Mouse (Mus musculus) left cerebral cortex, adult 11 months (tissue): Measurements from ENCODE around the gene Tnr.

Experiments
- DNase-seq: peaks from one replicate; pipeline ENCODE4 v3.0.0; 2022; ENCODE audit warnings: low spot score

The Tnr gene

GRCm38 (mm10) chr1:159796021-159796420 is 272.5 kb downstream of the Tnr start:
- no peak for DNase-seq

- DNase-seq = no peak
These were observed 276.8 kb downstream of the Tnr start for GRCm38 (mm10) chr1:159800366-159800765.

- no peak for DNase-seq
These were observed 278.2 kb downstream of the Tnr start for GRCm38 (mm10) chr1:159801753-159802152.

- DNase-seq = no peak
These were observed 280.1 kb downstream of the Tnr start for GRCm38 (mm10) chr1:159803711-159804110.

GRCm38 (mm10) chr1:159809493-159809892 is 285.9 kb downstream of the Tnr start:
- no peak for DNase-seq

- DNase-seq = no peak
These were observed 288.2 kb downstream of the Tnr start for GRCm38 (mm10) chr1:159811805-159812204.

GRCm38 (mm10) chr1:159812820-159813411 is 289.3 kb downstream of the Tnr start:
- no peak for DNase-seq

- no peak for DNase-seq
These were observed 290.8 kb downstream of the Tnr start for GRCm38 (mm10) chr1:159814348-159814747.

GRCm38 (mm10) chr1:159816614-159817371 is 293.2 kb downstream of the Tnr start:
- DNase-seq = no peak

GRCm38 (mm10) chr1:159819511-159819910 is 295.9 kb downstream of the Tnr start:
- DNase-seq = peak; percentile 31

- peak; percentile 26 for DNase-seq
These were observed 298.8 kb downstream of the Tnr start for GRCm38 (mm10) chr1:159822416-159822815.

GRCm38 (mm10) chr1:159828531-159828930 is 305.0 kb downstream of the Tnr start:
- no peak for DNase-seq

- no peak for DNase-seq
These were observed 309.6 kb downstream of the Tnr start for GRCm38 (mm10) chr1:159833165-159833564.

GRCm38 (mm10) chr1:159833646-159834338 is 310.2 kb downstream of the Tnr start:
- DNase-seq = no peak

GRCm38 (mm10) chr1:159835126-159835525 is 311.6 kb downstream of the Tnr start:
- no peak for DNase-seq

- DNase-seq = no peak
These were observed 316.8 kb downstream of the Tnr start for GRCm38 (mm10) chr1:159840337-159840736.

- DNase-seq = no peak
These were observed 319.3 kb downstream of the Tnr start for GRCm38 (mm10) chr1:159842876-159843275.

- no peak for DNase-seq
These were observed 328.5 kb downstream of the Tnr start for GRCm38 (mm10) chr1:159852088-159852487.

GRCm38 (mm10) chr1:159854261-159854660 is 330.7 kb downstream of the Tnr start:
- no peak for DNase-seq

GRCm38 (mm10) chr1:159861782-159862474 is 338.4 kb downstream of the Tnr start:
- no peak for DNase-seq

GRCm38 (mm10) chr1:159865696-159866095 is 342.1 kb downstream of the Tnr start:
- no peak for DNase-seq

GRCm38 (mm10) chr1:159869619-159870441 is 346.3 kb downstream of the Tnr start:
- no peak for DNase-seq
